ENCODE assay signal across 7 mouse cellular contexts in genomic region chr17:29172062-29172461, GRCm38 (mm10). TPM values are rescaled to one million over a fixed set of nuclear protein-coding genes. Genes with fewer than 3 reads are reported as not detected.
DNase-seq lines count a peak whose midpoint lies in the region; ATAC-seq and TF ChIP-seq lines count a peak whose summit lies in the region.

No protein-coding gene starts in this region.

- DNase-seq in CD4-positive helper T cell, adult 2 months (ENCODE audit: low read depth, low spot score) = peak; percentile 88
- peak; percentile 86 for DNase-seq in G1E (ENCODE audit: low spot score)
- DNase-seq in liver, postnatal 0 days = peak; percentile 66
- peak; percentile 81 to 83 for DNase-seq in spleen, adult 18-20 months
- DNase-seq in gastrocnemius, postnatal 10 days = no peak
- DNase-seq in urinary bladder, adult 18-20 months (ENCODE audit: low spot score in 2 of 2) = no peak

- peak; percentile 54 for ATAC-seq in G1E (ENCODE audit: extremely low read depth, insufficient number of reproducible peaks, low FRiP score, poor library complexity, severe bottlenecking)
- ATAC-seq in liver, postnatal 0 days = no peak
- ATAC-seq in cerebellum, adult (ENCODE audit: insufficient number of reproducible peaks, low FRiP score, low TSS enrichment) = no peak

- peak overlapping the region; percentile 26; the same call in 1 of the 2 replicates for H3K4me2 ChIP-seq in liver, postnatal 0 days (ENCODE audit: low read depth, low read length)

- 14% methylated on average over 10 of the region's 10 CpGs for WGBS in liver, postnatal 0 days (ENCODE audit: insufficient replicate concordance)

- peak overlapping the region; percentile 66 for H3K4me3 ChIP-seq in G1E (ENCODE audit: low read depth, low read length)
- no peak overlapping the region for H3K4me3 ChIP-seq in liver, postnatal 0 days (ENCODE audit: low read depth, low read length)

- peaks cover 71% of the 10 kb centered on the region for H3K4me1 ChIP-seq in G1E (ENCODE audit: insufficient read depth, low read depth, low read length)
- H3K4me1 ChIP-seq in liver, postnatal 0 days (ENCODE audit: insufficient read depth) = peaks cover 14% of the 10 kb centered on the region

- H3K9ac ChIP-seq in liver, postnatal 0 days (replicated peaks) = no peak overlapping the region; the same call in 1 of the 2 replicates

- TF ChIP-seq EP300 in liver, postnatal 0 days (IDR thresholded peaks at IDR 0.05; ENCODE audit: low read depth) = 0 out of 2 replicates have a peak, but pooled peaks have one; percentile 28

- no peak for TF ChIP-seq CTCF in G1E (IDR thresholded peaks at IDR 0.05; ENCODE audit: low read depth, low read length)
- no peak for TF ChIP-seq CTCF in liver, postnatal 0 days (IDR thresholded peaks at IDR 0.05; ENCODE audit: low read depth)

- no peaks in the 10 kb centered on the region for H3K27me3 ChIP-seq in G1E (ENCODE audit: insufficient read depth, low read length)
- H3K27me3 ChIP-seq in liver, postnatal 0 days (ENCODE audit: insufficient read depth, low read length) = no peaks in the 10 kb centered on the region

- peak overlapping the region; percentile 59 for H3K27ac ChIP-seq in liver, postnatal 0 days (ENCODE audit: low read depth)

- H3K9me3 ChIP-seq in G1E (replicated peaks) = no peaks in the 10 kb centered on the region
- no peaks in the 10 kb centered on the region for H3K9me3 ChIP-seq in liver, postnatal 0 days (ENCODE audit: low read length)

- H3K36me3 ChIP-seq in G1E (replicated peaks) = peaks cover 19% of the 10 kb centered on the region
- H3K36me3 ChIP-seq in liver, postnatal 0 days (replicated peaks; ENCODE audit: insufficient read depth, low read length) = no peaks in the 10 kb centered on the region

RNA-seq across cellular contexts. Expression of gene Rab44, which starts 58.1 kb away (rescaled TPM):
- 20.5 and 23.0 TPM in 2 replicates for total RNA-seq in G1E (2014; fragmentation: Nextera tagmentation)
- 67.8 and 72.8 TPM in 2 replicates for total RNA-seq in G1E (2017)
- 11.6 and 13.3 TPM in 2 replicates for polyA plus RNA-seq in G1E (2012)
- 5.4 and 6.3 TPM in 2 replicates for polyA plus RNA-seq in liver, postnatal 0 days (2015; fragmentation: Nextera tagmentation; extraction: Ambion mirVana)
- 1 to 10 TPM in 1 of 2 experiments, under 1 TPM in 1; 0.68 to 1.6 TPM for total RNA-seq in gastrocnemius, postnatal 10 days (2021)

Comparison
In these comparisons a context has a peak if more than half of its experiments do, and no peak if none do; other contexts are left out.
1. DNase-seq: peak in CD4-positive helper T cell, adult 2 months (single experiment), G1E (single experiment), liver, postnatal 0 days (single experiment) and spleen, adult 18-20 months (2 of 2); none in gastrocnemius, postnatal 10 days (single experiment) and urinary bladder, adult 18-20 months (0 of 2).
2. RNA of gene Rab44, which starts 58.1 kb away (total RNA-seq): 20.5 to 72.8 TPM in G1E; 0.68 to 1.6 TPM in gastrocnemius, postnatal 10 days; every median in the first group is over 4 times any median in the second.